Mouse (Mus musculus): ENCODE results near the gene Rbfox1. TPM values are rescaled to one million over a fixed set of nuclear protein-coding genes. Genes with fewer than 3 reads are reported as not detected.

Rbfox1 gene
- polyA plus RNA-seq, 1 experiment = not detected

DNA sequence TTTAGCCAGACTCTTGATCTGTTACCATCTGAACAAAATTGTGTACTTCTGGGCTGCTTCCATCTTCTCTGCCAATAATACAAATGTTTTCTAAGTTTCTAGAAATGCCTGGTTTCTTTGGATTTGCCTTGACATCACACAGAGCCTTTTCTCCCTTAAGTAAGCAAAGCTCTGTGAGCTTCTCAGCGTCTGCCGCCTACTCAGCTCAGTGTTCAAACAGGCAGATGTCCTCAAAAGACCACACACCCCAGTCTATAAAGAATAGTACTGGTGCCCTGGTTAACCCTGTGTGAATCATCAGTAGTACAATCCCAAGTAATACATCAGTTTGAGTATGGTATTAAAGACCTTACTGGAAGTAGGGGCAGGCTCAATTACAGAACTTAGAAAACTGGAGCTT, 1322.4 kb downstream of the Rbfox1 start:
- Histone ChIP-seq H3K4me3 (ENCODE audit: insufficient read depth, low read depth, low read length) (no peak overlapping the region), H3K27ac (ENCODE audit: insufficient read depth, low read depth, low read length) (no peak overlapping the region), H3K4me1 (ENCODE audit: control insufficient read depth, insufficient read depth, low read length) (no peaks in the 10 kb centered on the region)
- 26% methylated on average over 2 of the region's 2 CpGs for WGBS
- TF ChIP-seq POLR2A (IDR thresholded peaks at IDR 0.05; ENCODE audit: insufficient read depth, low read depth, low read length) (no peak), CTCF (IDR thresholded peaks at IDR 0.05; ENCODE audit: insufficient read depth, low read depth, low read length) (no peak)

GRCm38 (mm10) chr16:7212756-7213155, 1327.6 kb downstream of the Rbfox1 start:
- WGBS = 48% methylated on average over 4 of the region's 4 CpGs
- Histone ChIP-seq H3K4me3 (ENCODE audit: insufficient read depth, low read depth, low read length) (no peak overlapping the region), H3K27ac (ENCODE audit: insufficient read depth, low read depth, low read length) (no peak overlapping the region), H3K4me1 (ENCODE audit: control insufficient read depth, insufficient read depth, low read length) (peaks cover 6% of the 10 kb centered on the region; the same call in 1 of the 2 replicates)
- TF ChIP-seq POLR2A (IDR thresholded peaks at IDR 0.05; ENCODE audit: insufficient read depth, low read depth, low read length) = no peak
- no peak for TF ChIP-seq CTCF (IDR thresholded peaks at IDR 0.05; ENCODE audit: insufficient read depth, low read depth, low read length)

DNA sequence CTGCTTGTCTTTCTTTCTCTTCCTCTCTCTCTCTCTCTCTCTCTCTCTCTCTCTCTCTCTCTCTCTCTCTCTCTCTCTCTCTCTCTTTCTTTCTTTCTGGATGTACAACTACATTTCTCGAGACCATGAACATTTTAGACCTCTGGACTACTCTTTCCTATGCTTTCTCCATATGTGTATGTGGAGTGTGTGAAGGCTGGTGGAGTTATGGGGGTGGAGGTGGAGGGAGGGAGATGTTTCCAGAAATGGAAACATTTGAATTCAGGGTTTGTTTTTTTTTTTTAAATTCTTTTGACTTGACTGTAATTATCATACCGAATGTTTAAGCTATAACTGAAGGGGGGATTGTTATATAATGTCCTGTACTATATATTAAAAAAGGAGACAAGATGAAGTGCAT, 1338.1 kb downstream of the Rbfox1 start:
- TF ChIP-seq CTCF (IDR thresholded peaks at IDR 0.05; ENCODE audit: insufficient read depth, low read depth, low read length) = no peak
- no peak for TF ChIP-seq POLR2A (IDR thresholded peaks at IDR 0.05; ENCODE audit: insufficient read depth, low read depth, low read length)
- H3K27ac ChIP-seq (ENCODE audit: insufficient read depth, low read depth, low read length) = peak overlapping the region; percentile 60; the same call in 1 of the 2 replicates
- H3K4me3 ChIP-seq (ENCODE audit: insufficient read depth, low read depth, low read length) = no peak overlapping the region
- WGBS = 38% methylated on average over 2 of the region's 2 CpGs
- peaks cover 10% of the 10 kb centered on the region for H3K4me1 ChIP-seq (ENCODE audit: control insufficient read depth, insufficient read depth, low read length)

DNA sequence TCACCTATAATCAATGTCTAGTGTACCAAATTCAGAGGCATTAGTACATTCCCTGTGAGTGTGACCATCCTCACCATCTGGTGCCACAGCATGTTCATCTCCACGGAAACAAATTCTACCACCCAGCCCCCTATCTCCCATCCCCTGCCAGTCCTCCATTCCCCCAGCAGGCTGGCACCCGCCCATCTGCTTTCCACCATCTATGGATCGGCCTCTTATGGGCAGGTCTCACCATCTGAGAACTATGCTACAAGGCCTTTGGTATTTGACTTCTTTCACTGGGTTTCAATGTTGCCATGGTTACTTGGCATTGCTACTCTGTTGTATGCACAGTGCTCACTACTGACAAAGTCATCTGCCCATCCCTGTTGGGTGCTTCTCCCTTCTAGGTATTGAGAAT, 1340.8 kb downstream of the Rbfox1 start:
- H3K4me1 ChIP-seq (ENCODE audit: control insufficient read depth, insufficient read depth, low read length) = peaks cover 12% of the 10 kb centered on the region
- WGBS = 75% methylated on average over 3 of the region's 3 CpGs
- H3K27ac ChIP-seq (ENCODE audit: insufficient read depth, low read depth, low read length) = no peak overlapping the region
- no peak for TF ChIP-seq POLR2A (IDR thresholded peaks at IDR 0.05; ENCODE audit: insufficient read depth, low read depth, low read length)
- TF ChIP-seq CTCF (IDR thresholded peaks at IDR 0.05; ENCODE audit: insufficient read depth, low read depth, low read length) = no peak
- H3K4me3 ChIP-seq (ENCODE audit: insufficient read depth, low read depth, low read length) = no peak overlapping the region

- H3K4me1 ChIP-seq (ENCODE audit: control insufficient read depth, insufficient read depth, low read length) = peaks cover 12% of the 10 kb centered on the region
- peak overlapping the region; percentile 54 for H3K27ac ChIP-seq (ENCODE audit: insufficient read depth, low read depth, low read length)
- WGBS = 79% methylated on average over 5 of the region's 5 CpGs
- H3K4me3 ChIP-seq (ENCODE audit: insufficient read depth, low read depth, low read length) = no peak overlapping the region
- TF ChIP-seq POLR2A (IDR thresholded peaks at IDR 0.05; ENCODE audit: insufficient read depth, low read depth, low read length) = no peak
- TF ChIP-seq CTCF (IDR thresholded peaks at IDR 0.05; ENCODE audit: insufficient read depth, low read depth, low read length) = no peak
Observed at GRCm38 (mm10) chr16:7228246-7228645, 1343.1 kb downstream of the Rbfox1 start.

DNA sequence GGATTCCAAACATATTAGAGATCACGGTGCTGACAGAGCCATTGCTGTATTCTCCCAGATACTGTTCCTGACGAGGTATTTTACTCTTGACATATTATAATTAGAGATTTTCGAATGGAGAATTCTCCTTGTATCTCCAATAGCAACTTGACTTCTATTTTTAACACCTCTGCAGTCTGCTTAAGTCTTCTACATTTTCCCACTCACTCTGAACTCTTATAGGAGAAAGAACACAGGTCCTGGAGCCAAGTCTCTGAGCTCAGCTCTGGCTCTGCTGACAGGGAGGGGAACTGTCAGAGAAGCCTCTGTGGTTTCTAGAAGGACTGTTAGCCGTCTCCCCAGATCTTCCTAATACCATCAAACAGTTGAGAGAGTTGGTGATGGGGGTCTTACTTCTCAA, 1344.1 kb downstream of the Rbfox1 start:
- Histone ChIP-seq H3K27ac (ENCODE audit: insufficient read depth, low read depth, low read length) (peak overlapping the region; percentile 80), H3K4me3 (ENCODE audit: insufficient read depth, low read depth, low read length) (no peak overlapping the region), H3K4me1 (ENCODE audit: control insufficient read depth, insufficient read depth, low read length) (peaks cover 10% of the 10 kb centered on the region)
- TF ChIP-seq CTCF (IDR thresholded peaks at IDR 0.05; ENCODE audit: insufficient read depth, low read depth, low read length) = no peak
- no peak for TF ChIP-seq POLR2A (IDR thresholded peaks at IDR 0.05; ENCODE audit: insufficient read depth, low read depth, low read length)
- WGBS = 26% methylated on average over 4 of the region's 4 CpGs

GRCm38 (mm10) chr16:7241627-7242026, 1356.5 kb downstream of the Rbfox1 start:
- H3K4me3 ChIP-seq (ENCODE audit: insufficient read depth, low read depth, low read length) = no peak overlapping the region
- WGBS = 68% methylated on average over 3 of the region's 3 CpGs
- no peak overlapping the region for H3K27ac ChIP-seq (ENCODE audit: insufficient read depth, low read depth, low read length)
- no peak for TF ChIP-seq POLR2A (IDR thresholded peaks at IDR 0.05; ENCODE audit: insufficient read depth, low read depth, low read length)
- TF ChIP-seq CTCF (IDR thresholded peaks at IDR 0.05; ENCODE audit: insufficient read depth, low read depth, low read length) = no peak
- H3K4me1 ChIP-seq (ENCODE audit: control insufficient read depth, insufficient read depth, low read length) = no peaks in the 10 kb centered on the region

DNA sequence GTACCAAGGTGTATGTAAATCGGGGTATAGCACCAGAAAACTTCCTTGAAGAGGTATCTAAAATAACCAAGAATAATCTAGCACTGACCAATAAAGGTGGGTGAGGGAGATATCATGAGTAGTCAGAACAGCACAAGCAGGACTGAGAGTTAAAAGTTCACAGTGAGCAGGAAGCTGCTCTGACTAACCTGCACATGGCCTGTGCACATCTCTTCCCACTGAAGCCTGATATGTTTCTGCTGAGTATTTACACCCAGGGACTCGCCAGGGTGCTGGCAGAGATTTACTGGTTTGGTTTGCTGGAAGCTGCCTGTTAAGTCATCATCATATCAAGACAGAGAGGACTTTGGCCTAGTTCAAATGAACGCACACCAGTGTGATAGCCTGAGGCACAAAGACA, 1357.3 kb downstream of the Rbfox1 start:
- TF ChIP-seq POLR2A (IDR thresholded peaks at IDR 0.05; ENCODE audit: insufficient read depth, low read depth, low read length) (no peak), CTCF (IDR thresholded peaks at IDR 0.05; ENCODE audit: insufficient read depth, low read depth, low read length) (no peak)

DNA sequence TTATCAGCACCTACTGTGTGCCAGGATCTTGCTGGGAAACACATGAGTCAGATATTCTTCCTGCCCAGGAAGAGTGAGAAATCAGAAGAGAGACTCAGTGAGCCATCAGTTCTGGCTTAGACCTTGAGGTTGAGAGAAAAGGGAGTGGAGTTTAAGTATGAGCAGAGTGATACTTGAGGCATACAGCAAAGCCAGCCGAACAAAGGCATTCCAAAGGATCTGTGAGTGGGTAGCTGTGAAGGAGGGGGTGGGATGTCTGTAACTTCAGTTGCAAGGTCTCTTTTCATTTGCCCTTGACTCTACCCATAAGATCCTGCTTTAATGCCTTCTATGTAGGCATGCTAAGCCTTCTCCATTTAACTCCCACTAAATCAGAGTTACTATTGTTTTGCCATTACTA, 1359.2 kb downstream of the Rbfox1 start:
- 50% methylated on average over 1 of the region's 1 CpGs for WGBS
- no peak overlapping the region for H3K27ac ChIP-seq (ENCODE audit: insufficient read depth, low read depth, low read length)
- no peaks in the 10 kb centered on the region for H3K4me1 ChIP-seq (ENCODE audit: control insufficient read depth, insufficient read depth, low read length)
- TF ChIP-seq CTCF (IDR thresholded peaks at IDR 0.05; ENCODE audit: insufficient read depth, low read depth, low read length) = no peak
- TF ChIP-seq POLR2A (IDR thresholded peaks at IDR 0.05; ENCODE audit: insufficient read depth, low read depth, low read length) = no peak
- H3K4me3 ChIP-seq (ENCODE audit: insufficient read depth, low read depth, low read length) = no peak overlapping the region

More for the DNA sequence above, 1357.3 kb downstream of the Rbfox1 start:
- no peaks in the 10 kb centered on the region for H3K4me1 ChIP-seq (ENCODE audit: control insufficient read depth, insufficient read depth, low read length)
- no peak overlapping the region for H3K4me3 ChIP-seq (ENCODE audit: insufficient read depth, low read depth, low read length)
- 92% methylated on average over 3 of the region's 3 CpGs for WGBS
- no peak overlapping the region for H3K27ac ChIP-seq (ENCODE audit: insufficient read depth, low read depth, low read length)

DNA sequence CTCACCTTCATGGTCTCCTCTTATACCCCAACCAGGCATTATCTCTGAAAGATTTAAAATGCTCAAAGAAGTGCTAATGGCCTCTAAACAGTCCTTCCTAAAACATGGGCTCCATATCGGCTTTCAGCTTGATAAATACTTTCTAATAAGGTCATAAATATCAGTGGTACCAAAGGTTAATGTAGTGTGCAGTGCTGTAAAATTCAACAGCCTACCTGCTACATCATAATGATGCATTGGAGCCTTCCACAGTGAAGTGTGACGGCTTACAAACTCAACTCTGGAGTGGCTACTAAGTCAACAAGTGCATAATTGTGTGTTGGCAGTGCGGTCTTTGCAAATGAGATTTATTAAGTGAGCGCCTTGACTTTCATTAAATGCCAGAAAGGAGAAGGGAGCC, 1366.5 kb downstream of the Rbfox1 start:
- no peaks in the 10 kb centered on the region; the same call in 1 of the 2 replicates for H3K4me1 ChIP-seq (ENCODE audit: control insufficient read depth, insufficient read depth, low read length)
- TF ChIP-seq CTCF (IDR thresholded peaks at IDR 0.05; ENCODE audit: insufficient read depth, low read depth, low read length) (no peak), POLR2A (IDR thresholded peaks at IDR 0.05; ENCODE audit: insufficient read depth, low read depth, low read length) (no peak)
- 54% methylated on average over 4 of the region's 4 CpGs for WGBS
- peak overlapping the region; percentile 52; the same call in 1 of the 2 replicates for H3K27ac ChIP-seq (ENCODE audit: insufficient read depth, low read depth, low read length)
- H3K4me3 ChIP-seq (ENCODE audit: insufficient read depth, low read depth, low read length) = no peak overlapping the region

Measured in olfactory bulb, adult 2 months (tissue).